11 mouse cellular contexts compared by ENCODE assay signal in the genomic region with DNA sequence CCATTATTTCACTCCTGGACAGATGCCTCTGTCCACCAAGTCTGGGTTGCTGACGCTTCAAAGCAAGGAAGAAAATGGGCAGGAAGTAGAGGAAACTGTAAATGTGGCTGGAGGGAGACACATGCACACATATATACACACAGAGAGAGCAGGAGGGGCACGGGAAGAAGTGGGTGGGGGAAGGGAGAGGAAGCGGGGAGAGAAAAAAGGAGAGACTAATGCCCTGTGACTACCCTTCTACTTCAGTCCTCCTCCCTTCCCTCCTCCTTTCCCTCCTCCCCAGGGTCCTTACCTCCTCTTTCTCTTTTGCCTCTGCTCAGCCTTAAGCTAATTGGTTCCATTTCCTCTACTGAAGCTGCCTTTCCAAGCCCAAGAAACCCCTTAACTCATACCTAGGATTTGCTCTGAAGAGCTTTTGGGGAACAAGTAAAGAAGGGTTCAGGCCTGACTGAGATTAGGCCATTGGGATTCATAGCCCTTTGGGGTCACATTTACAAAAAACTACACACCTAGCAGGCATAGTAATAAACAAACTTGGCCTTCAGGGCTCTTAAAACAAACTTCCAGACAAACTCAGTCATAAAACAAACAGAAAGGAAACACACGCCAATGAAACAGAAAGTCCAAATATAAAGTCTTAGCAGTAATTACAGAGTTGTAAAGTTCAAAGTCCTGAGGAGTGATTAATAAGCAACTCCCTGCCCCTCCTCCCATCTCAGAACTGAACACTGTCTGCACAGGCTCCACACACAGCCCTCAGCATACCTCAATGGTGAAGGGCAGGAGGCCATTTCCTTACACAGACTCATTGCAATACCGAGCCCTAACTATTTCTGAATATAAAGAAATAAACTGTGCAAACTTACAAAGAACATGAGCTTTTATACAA. TPM values are rescaled to one million over a fixed set of nuclear protein-coding genes. Genes with fewer than 3 reads are reported as not detected.
DNase-seq lines count a peak whose midpoint lies in the region; ATAC-seq and TF ChIP-seq lines count a peak whose summit lies in the region.
"Had no signal": no experiment of that assay in that cellular context is flagged by ENCODE, and none has a peak within 500 bp of the region (broad histone marks: within the 10 kb centered on the region; RNA-seq: fewer than 3 reads in every experiment).

No protein-coding gene starts in this region.

- no peak overlapping the region for H3K9ac ChIP-seq in lung, embryonic 14.5 days
- H3K9ac ChIP-seq in kidney, postnatal 0 days (ENCODE audit: low read depth, low read length) = no peak overlapping the region
- no peak overlapping the region for H3K9ac ChIP-seq in stomach, embryonic 14.5 days (replicated peaks; ENCODE audit: low read depth, low read length)
- H3K9ac ChIP-seq: heart, embryonic 15.5 days had no signal

- peak overlapping the region; percentile 74 for H3K27ac ChIP-seq in lung, embryonic 14.5 days (ENCODE audit: low read depth)
- peak overlapping the region; percentile 67 for H3K27ac ChIP-seq in kidney, postnatal 0 days
- H3K27ac ChIP-seq in stomach, embryonic 14.5 days (ENCODE audit: low read length) = peak overlapping the region; percentile 53
- H3K27ac ChIP-seq: heart, embryonic 15.5 days had no signal

- H3K4me3 ChIP-seq in lung, embryonic 14.5 days (ENCODE audit: low read depth, low read length) = no peak overlapping the region
- H3K4me3 ChIP-seq in kidney, postnatal 0 days (replicated peaks; ENCODE audit: low read depth, low read length) = no peak overlapping the region
- no peak overlapping the region for H3K4me3 ChIP-seq in stomach, embryonic 14.5 days (ENCODE audit: low read depth, low read length)
- H3K4me3 ChIP-seq: heart, embryonic 15.5 days had no signal

- H3K27me3 ChIP-seq in lung, embryonic 14.5 days (ENCODE audit: insufficient read depth, low read length) = no peaks in the 10 kb centered on the region
- H3K27me3 ChIP-seq in kidney, postnatal 0 days (ENCODE audit: insufficient read depth, low read length) = no peaks in the 10 kb centered on the region
- no peaks in the 10 kb centered on the region for H3K27me3 ChIP-seq in stomach, embryonic 14.5 days (ENCODE audit: control insufficient read depth, insufficient read depth, low read length)
- H3K27me3 ChIP-seq: heart, embryonic 15.5 days had no signal

- WGBS in lung, embryonic 14.5 days = 30% methylated on average over 5 of the region's 5 CpGs
- 28% methylated on average over 5 of the region's 5 CpGs for WGBS in kidney, postnatal 0 days
- 13% methylated on average over 5 of the region's 5 CpGs for WGBS in stomach, embryonic 14.5 days

- peaks cover 4% of the 10 kb centered on the region; the same call in 1 of the 2 replicates for H3K4me1 ChIP-seq in lung, embryonic 14.5 days (ENCODE audit: insufficient read depth)
- peaks cover 4% of the 10 kb centered on the region; the same call in 1 of the 2 replicates for H3K4me1 ChIP-seq in kidney, postnatal 0 days (replicated peaks; ENCODE audit: insufficient read depth, low read length)
- H3K4me1 ChIP-seq in stomach, embryonic 14.5 days (ENCODE audit: control insufficient read depth, insufficient read depth, low read length) = peaks cover 20% of the 10 kb centered on the region
- H3K4me1 ChIP-seq: heart, embryonic 15.5 days had no signal

- TF ChIP-seq CTCF in lung, embryonic 14.5 days (IDR thresholded peaks at IDR 0.05; ENCODE audit: low read depth) = no peak
- no peak for TF ChIP-seq CTCF in kidney, postnatal 0 days (IDR thresholded peaks at IDR 0.05; ENCODE audit: low read depth)

- no peaks in the 10 kb centered on the region for H3K9me3 ChIP-seq in lung, embryonic 14.5 days (ENCODE audit: low read depth, low read length)
- no peaks in the 10 kb centered on the region for H3K9me3 ChIP-seq in kidney, postnatal 0 days (replicated peaks; ENCODE audit: low read length)
- H3K9me3 ChIP-seq in stomach, embryonic 14.5 days (ENCODE audit: control insufficient read depth, low read depth, low read length) = no peaks in the 10 kb centered on the region
- H3K9me3 ChIP-seq: heart, embryonic 15.5 days had no signal

- H3K36me3 ChIP-seq in lung, embryonic 14.5 days (ENCODE audit: insufficient read depth) = no peaks in the 10 kb centered on the region
- no peaks in the 10 kb centered on the region for H3K36me3 ChIP-seq in kidney, postnatal 0 days (ENCODE audit: insufficient read depth, low read length)
- H3K36me3 ChIP-seq in stomach, embryonic 14.5 days (ENCODE audit: control insufficient read depth, insufficient read depth, low read length) = no peaks in the 10 kb centered on the region
- H3K36me3 ChIP-seq: heart, embryonic 15.5 days had no signal

- peak; percentile 57 for DNase-seq in lung, embryonic 14.5 days
- no peak for DNase-seq in lung, adult 18-20 months
- DNase-seq in hindlimb bud, embryonic 11.5 days (ENCODE audit: extremely low spot score, low read depth, low spot score) = peak; percentile 66
- peak; percentile 81 for DNase-seq in kidney, postnatal 0 days (ENCODE audit: low spot score)
- DNase-seq in neural tube, embryonic 10.5 days (ENCODE audit: extremely low spot score, low spot score) = no peak
- DNase-seq in cerebellum, postnatal 14 days = no peak
- no peak for DNase-seq in cerebellum, postnatal 36 days
- DNase-seq: lung, postnatal 36 days had no signal

- ATAC-seq in lung, embryonic 14.5 days (ENCODE audit: insufficient read depth) = peak; percentile 58
- peak; percentile 89 for ATAC-seq in kidney, postnatal 0 days (replicated peaks; ENCODE audit: low FRiP score, low read depth)
- ATAC-seq in stomach, embryonic 14.5 days (ENCODE audit: insufficient number of reproducible peaks, insufficient read depth, low FRiP score, low read depth) = peak; percentile 81; the same call in 1 of the 2 replicates
- ATAC-seq: CD4-positive, CD25-positive, alpha-beta regulatory T cell, adult 4 months had no signal

- H3K4me2 ChIP-seq in lung, embryonic 14.5 days = no peak overlapping the region
- no peak overlapping the region for H3K4me2 ChIP-seq in kidney, postnatal 0 days (ENCODE audit: low read length)
- H3K4me2 ChIP-seq in stomach, embryonic 14.5 days (replicated peaks; ENCODE audit: low read depth, low read length) = no peak overlapping the region
- H3K4me2 ChIP-seq: heart, embryonic 15.5 days had no signal

RNA-seq across cellular contexts. Expression of a gene that starts 36.7 kb away (rescaled TPM):
- 24.1 and 29.1 TPM in 2 replicates for polyA plus RNA-seq in lung, embryonic 14.5 days (2014; fragmentation: Nextera tagmentation; extraction: Ambion mirVana)
- 10.0 and 12.8 TPM in 2 replicates for polyA plus RNA-seq in kidney, postnatal 0 days (2015; fragmentation: Nextera tagmentation; extraction: Ambion mirVana)
- 9.7 and 11.5 TPM in 2 replicates for polyA plus RNA-seq in stomach, embryonic 14.5 days (2014; fragmentation: Nextera tagmentation; extraction: Ambion mirVana)

RNA-seq across cellular contexts. Expression of a gene that starts 36.8 kb away (rescaled TPM):
- polyA plus RNA-seq in lung, embryonic 14.5 days (2014; fragmentation: Nextera tagmentation; extraction: Ambion mirVana) = 111 and 117 TPM in 2 replicates
- polyA plus RNA-seq in kidney, postnatal 0 days (2015; fragmentation: Nextera tagmentation; extraction: Ambion mirVana) = 109 and 111 TPM in 2 replicates
- polyA plus RNA-seq in stomach, embryonic 14.5 days (2014; fragmentation: Nextera tagmentation; extraction: Ambion mirVana) = 93.7 and 94.3 TPM in 2 replicates

RNA-seq across cellular contexts. Expression of a gene that starts 52.8 kb away (rescaled TPM):
- 0.13 and 0.22 TPM in 2 replicates for polyA plus RNA-seq in lung, embryonic 14.5 days (2014; fragmentation: Nextera tagmentation; extraction: Ambion mirVana)
- polyA plus RNA-seq in kidney, postnatal 0 days (2015; fragmentation: Nextera tagmentation; extraction: Ambion mirVana) = 0.27 and 0.34 TPM in 2 replicates
- 0.25 and 0.31 TPM in 2 replicates for polyA plus RNA-seq in stomach, embryonic 14.5 days (2014; fragmentation: Nextera tagmentation; extraction: Ambion mirVana)
- polyA plus RNA-seq: CD4-positive, CD25-positive, alpha-beta regulatory T cell, adult 4 months had no signal

Comparison
In these comparisons a context has a peak if more than half of its experiments do, and no peak if none do; other contexts are left out.
1. DNase-seq: peak in lung, embryonic 14.5 days (single experiment), hindlimb bud, embryonic 11.5 days (single experiment) and kidney, postnatal 0 days (single experiment); none in lung, adult 18-20 months (0 of 2), neural tube, embryonic 10.5 days (single experiment), cerebellum, postnatal 14 days (0 of 2) and cerebellum, postnatal 36 days (0 of 2).
2. Peak in every context shown above with its lines, with median percentiles within 50 percentile points of each other: ATAC-seq and H3K27ac ChIP-seq.